Mouse (Mus musculus) brain, embryonic 18.5 days (tissue): Measurements from ENCODE around the gene Olfr1209.

Source experiments
- DNase-seq: peaks from one replicate; pipeline ENCODE4 v3.0.0-alpha.2; 2012; ENCODE audit warnings: low read depth, low spot score

Olfr1209 gene

GRCm38 (mm10) chr2:88915057-88915456, at the start of gene Olfr1209:
Olfr1209 (minus strand) TSS chr2:88915157.
- no peak for DNase-seq

GRCm38 (mm10) chr2:88953669-88954068, 38.7 kb upstream of the Olfr1209 start, which contains the start of gene Olfr1212:
Olfr1212 (plus strand) TSS chr2:88953969.
- DNase-seq, result no peak

GRCm38 (mm10) chr2:88938011-88938410, 23.1 kb upstream of the Olfr1209 start, which contains the start of gene Olfr1211:
Olfr1211 (minus strand) TSS chr2:88938111.
- no peak for DNase-seq

GRCm38 (mm10) chr2:88902211-88902610, 12.7 kb downstream of the Olfr1209 start, which contains the start of gene Olfr1208:
Olfr1208 (minus strand) TSS chr2:88902311.
- DNase-seq, result no peak

GRCm38 (mm10) chr2:88862931-88863330, 52.0 kb downstream of the Olfr1209 start, which contains the start of gene Olfr1206:
Olfr1206 (plus strand) TSS chr2:88863231.
- DNase-seq, result no peak
